Mouse (Mus musculus) liver, adult 2 months (tissue): Measurements from ENCODE around the gene H2al1b. TPM values are rescaled to one million over a fixed set of nuclear protein-coding genes. Genes with fewer than 3 reads are reported as not detected.
"Not testable (repeated sequence)": the region's sequence is repeated elsewhere in the genome, so short reads cannot be mapped to it uniquely, and the experiment has no call there.

Source experiments
- DNase-seq: peaks from one replicate; pipeline ENCODE4 v3.0.0-alpha.2; 2011; ENCODE audit warnings: low read depth, low spot score; ENCODE audit errors: extremely low read depth
- H3K27ac ChIP-seq: fragments of 200-500 bp; replicated peaks from 2 replicates; pipeline ENCODE4 v1.5.1; 2012; ENCODE audit warnings: low read depth, mild to moderate bottlenecking, control low read depth, inconsistent platforms, low read length; ENCODE audit not compliant: insufficient read depth
- H3K27me3 ChIP-seq: fragments of 200-500 bp; 2 replicates; pipeline ENCODE4 v1.6.1; 2012; ENCODE audit warnings: mild to moderate bottlenecking, moderate library complexity, low read length, inconsistent platforms; ENCODE audit not compliant: control insufficient read depth, insufficient read depth
- H3K36me3 ChIP-seq: fragments of 200-500 bp; 2 replicates; pipeline ENCODE4 v1.6.1; 2012; ENCODE audit warnings: low read length, inconsistent platforms; ENCODE audit not compliant: control insufficient read depth, insufficient read depth
- H3K4me1 ChIP-seq: fragments of 200-500 bp; 2 replicates; pipeline ENCODE4 v1.6.1; 2011; ENCODE audit warnings: low read length; ENCODE audit not compliant: control insufficient read depth, insufficient read depth
- H3K4me3 ChIP-seq: fragments of 200-500 bp; 2 replicates; pipeline ENCODE4 v1.5.1; 2011; ENCODE audit warnings: low read depth, mild to moderate bottlenecking, control low read depth, low read length, moderate library complexity; ENCODE audit not compliant: insufficient read depth
- H3K79me2 ChIP-seq: fragments of 200-500 bp; 2 replicates; pipeline ENCODE4 v1.6.1; 2012; ENCODE audit warnings: inconsistent platforms, mild to moderate bottlenecking, low read length, moderate library complexity; ENCODE audit not compliant: control insufficient read depth, insufficient read depth
- H3K9ac ChIP-seq: fragments of 200-500 bp; 2 replicates; pipeline ENCODE4 v1.6.1; 2012; ENCODE audit warnings: low read depth, mild to moderate bottlenecking, control low read depth, inconsistent platforms, low read length
- CTCF ChIP-seq: fragments of 200-500 bp; IDR thresholded peaks from 2 replicates; pipeline ENCODE4 v1.5.1; 2011; ENCODE audit warnings: low read depth, low read length, control low read depth
- POLR2A ChIP-seq: fragments of 200-500 bp; IDR thresholded peaks from 2 replicates; pipeline ENCODE4 v1.6.1; 2011; ENCODE audit warnings: low read length, control low read depth; ENCODE audit not compliant: insufficient read depth; ENCODE audit errors: extremely low read depth
- WGBS: fragments of 180-500 bp; shearing (Covaris S2); methylation state at CpG from one replicate; pipeline ENCODE4 v1.1.7; 2018; 5-methylcytosine and 5-hydroxymethylcytosine counted together
- polyA plus RNA-seq: library from polyadenylated mRNA; depleted of rRNA; stranded (reverse); fragments of >200 nt; gene quantifications from 2 replicates; pipeline ENCODE4 v1.2.3, GENCODE M21; 2012
- total RNA-seq: library from RNA; depleted of rRNA; stranded (reverse); fragments of >200 nt; gene quantifications from 2 replicates; pipeline ENCODE4 v1.2.3, GENCODE M21; 2014

The H2al1b gene
- total and polyA plus RNA-seq, 2 experiments, result not detected

DNA sequence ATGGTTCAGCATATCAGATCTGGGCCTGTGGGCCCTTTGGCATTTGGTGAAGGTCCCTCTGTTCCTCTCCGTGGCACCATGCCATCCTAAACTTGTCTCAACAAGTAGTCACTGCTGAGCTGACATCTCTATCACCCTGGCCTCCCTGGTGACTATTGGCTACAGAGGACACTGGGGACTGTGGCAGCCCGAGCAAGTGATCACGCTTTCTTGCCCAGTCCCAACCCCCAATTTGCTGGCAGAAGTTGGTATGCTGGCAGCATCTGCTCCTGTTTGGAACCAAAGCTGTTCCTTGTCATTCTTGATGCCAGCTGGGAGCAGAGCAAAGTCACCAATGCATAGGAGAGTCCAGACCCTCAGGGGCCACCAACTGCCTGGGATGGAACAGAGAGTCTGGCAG is 33.2 kb upstream of the H2al1b start:
- peak; percentile 9 for DNase-seq
- Histone ChIP-seq H3K79me2 (no peaks in the 10 kb centered on the region), H3K27me3 (no peaks in the 10 kb centered on the region), H3K36me3 (no peaks in the 10 kb centered on the region), H3K9ac (no peak overlapping the region), H3K4me3 (no peak overlapping the region), H3K4me1 (no peaks in the 10 kb centered on the region), H3K27ac (no peak overlapping the region)
- 59% methylated on average over 3 of the region's 3 CpGs for WGBS
- TF ChIP-seq CTCF (no peak), POLR2A (no peak)

DNA sequence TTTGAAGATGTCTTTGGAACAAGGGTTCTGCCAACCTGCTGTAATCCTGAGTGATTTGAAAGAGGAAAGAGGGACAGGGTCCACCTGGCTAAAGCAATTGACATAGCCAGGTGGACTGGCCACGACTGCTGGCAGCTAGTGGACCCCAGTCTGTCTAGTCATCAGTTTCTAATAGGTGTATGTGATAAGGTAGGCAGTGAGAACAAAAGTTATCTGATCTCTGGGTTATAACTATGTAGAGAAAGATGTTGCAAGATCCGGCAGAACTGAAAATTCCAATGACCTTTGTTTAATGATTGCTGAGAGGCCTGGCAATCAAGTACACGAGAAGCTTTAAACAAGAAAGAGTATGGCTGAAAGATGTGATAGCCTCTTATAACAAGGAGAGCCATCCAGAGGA is 29.0 kb upstream of the H2al1b start:
- Histone ChIP-seq H3K36me3 (no peaks in the 10 kb centered on the region), H3K4me3 (no peak overlapping the region), H3K27ac (no peak overlapping the region), H3K4me1 (no peaks in the 10 kb centered on the region), H3K27me3 (no peaks in the 10 kb centered on the region), H3K79me2 (no peaks in the 10 kb centered on the region), H3K9ac (no peak overlapping the region)
- WGBS, result 19% methylated on average over 3 of the region's 3 CpGs
- TF ChIP-seq POLR2A (no peak), CTCF (no peak)
- peak; percentile 69 for DNase-seq

DNA sequence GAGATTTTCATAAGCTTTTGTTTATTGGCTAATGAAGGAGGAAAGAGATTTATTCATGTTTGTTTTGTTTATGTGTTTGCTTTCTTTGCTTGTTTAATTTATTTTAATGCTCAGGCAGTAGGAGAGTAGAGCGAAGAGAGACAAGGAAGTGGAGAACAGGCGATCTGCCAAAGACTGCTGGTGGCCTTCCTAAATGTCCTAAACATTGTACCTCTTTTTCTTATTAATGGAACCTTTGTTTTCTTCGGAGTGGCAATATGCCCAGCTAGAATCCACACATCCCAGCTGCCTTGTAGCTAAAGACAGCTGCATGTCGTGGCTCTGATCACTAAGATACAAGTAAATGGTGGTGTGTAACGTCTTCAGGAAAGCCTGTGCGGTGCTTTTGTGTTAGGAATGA is 25.1 kb upstream of the H2al1b start:
- TF ChIP-seq POLR2A (no peak), CTCF (no peak)
- WGBS, result 88% methylated on average over 6 of the region's 6 CpGs
- no peaks in the 10 kb centered on the region for H3K27me3 ChIP-seq
- H3K79me2 ChIP-seq, result no peaks in the 10 kb centered on the region
- DNase-seq, result no peak
- no peaks in the 10 kb centered on the region for H3K4me1 ChIP-seq
- H3K9ac ChIP-seq, result no peak overlapping the region
- H3K4me3 ChIP-seq, result no peak overlapping the region
- no peak overlapping the region for H3K27ac ChIP-seq
- H3K36me3 ChIP-seq, result no peaks in the 10 kb centered on the region

DNA sequence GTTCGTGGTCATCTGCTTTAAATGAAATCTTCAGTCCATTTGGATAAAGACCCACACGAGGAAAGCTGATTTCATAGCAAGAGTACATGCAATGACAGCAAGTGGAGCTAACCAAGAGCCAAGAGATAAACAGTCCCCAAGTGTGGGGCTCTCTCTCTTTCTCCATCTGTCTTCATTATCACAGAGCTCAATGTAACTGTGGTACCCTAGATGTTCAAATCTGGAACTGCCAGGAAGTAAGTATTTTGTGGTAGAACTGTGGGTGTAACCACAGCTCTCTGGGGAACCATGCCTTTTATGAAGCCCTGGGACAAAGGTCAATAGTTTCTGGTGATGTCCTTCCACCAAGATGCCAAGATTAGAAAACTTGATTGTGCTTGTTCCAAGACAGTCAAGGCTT is 21.5 kb upstream of the H2al1b start:
- H3K79me2 ChIP-seq, result no peaks in the 10 kb centered on the region
- no peaks in the 10 kb centered on the region for H3K27me3 ChIP-seq
- DNase-seq, result no peak
- H3K27ac ChIP-seq, result no peak overlapping the region
- H3K9ac ChIP-seq, result no peak overlapping the region
- no peaks in the 10 kb centered on the region for H3K36me3 ChIP-seq
- WGBS, result 69% methylated on average over 2 of the region's 2 CpGs
- H3K4me1 ChIP-seq, result no peaks in the 10 kb centered on the region
- no peak overlapping the region for H3K4me3 ChIP-seq
- TF ChIP-seq CTCF (no peak), POLR2A (no peak)

DNA sequence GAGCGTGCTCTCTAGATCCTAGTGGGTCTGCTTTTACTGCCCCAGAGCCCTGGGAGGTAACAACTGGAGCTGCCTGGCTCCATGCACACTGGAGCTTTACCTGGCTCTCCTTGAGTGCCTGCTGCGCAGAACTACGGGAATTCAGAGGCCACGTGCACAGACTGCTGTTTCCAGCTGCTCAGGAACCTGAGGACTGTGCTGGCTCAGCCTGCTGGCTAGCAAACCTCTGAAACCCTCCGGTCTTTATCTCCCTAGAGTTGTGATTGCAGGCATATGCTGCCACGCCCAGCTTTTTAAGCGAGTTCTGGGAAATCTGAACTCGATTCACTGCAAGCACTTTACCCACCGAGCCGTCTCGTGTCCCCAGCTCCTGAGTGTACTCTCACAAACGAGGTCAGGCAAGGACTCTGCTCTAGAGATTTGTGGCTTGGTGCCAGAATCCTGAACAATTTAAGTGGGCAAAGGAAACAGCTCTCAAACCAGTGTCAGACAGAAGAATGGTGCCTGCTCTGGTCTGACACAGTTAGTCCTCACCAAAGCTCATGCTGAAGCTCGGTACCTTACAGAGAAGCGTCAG is 13.8 kb upstream of the H2al1b start:
- Histone ChIP-seq H3K9ac (no peak overlapping the region), H3K4me3 (no peak overlapping the region), H3K36me3 (no peaks in the 10 kb centered on the region), H3K27me3 (no peaks in the 10 kb centered on the region), H3K4me1 (no peaks in the 10 kb centered on the region), H3K79me2 (no peaks in the 10 kb centered on the region), H3K27ac (no peak overlapping the region)
- WGBS, result 65% methylated on average over 14 of the region's 14 CpGs
- no peak for DNase-seq
- TF ChIP-seq CTCF (no peak), POLR2A (no peak)

DNA sequence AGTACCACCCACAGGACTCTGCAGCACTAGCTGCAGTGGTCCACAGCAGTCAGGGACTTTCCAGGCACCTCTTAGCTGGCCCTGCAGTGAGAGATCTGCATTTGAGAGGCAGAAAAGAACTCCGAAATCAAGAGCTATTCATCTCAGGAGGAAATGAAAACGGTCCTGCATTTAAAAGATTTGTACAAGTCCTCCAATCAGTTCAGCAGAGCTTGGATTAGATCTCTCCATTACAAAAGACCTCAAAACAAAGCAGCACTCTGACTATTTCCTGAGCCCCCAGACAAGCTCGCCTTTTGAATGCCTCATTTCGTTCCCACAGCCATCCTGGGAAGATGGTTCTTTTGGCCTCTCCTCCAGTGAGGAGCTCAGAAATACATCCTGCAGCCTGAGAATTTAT is 13.0 kb upstream of the H2al1b start:
- Histone ChIP-seq H3K36me3 (no peaks in the 10 kb centered on the region), H3K27me3 (no peaks in the 10 kb centered on the region), H3K79me2 (no peaks in the 10 kb centered on the region), H3K27ac (no peak overlapping the region), H3K4me3 (no peak overlapping the region), H3K4me1 (no peaks in the 10 kb centered on the region), H3K9ac (no peak overlapping the region)
- no peak for DNase-seq
- no peak for TF ChIP-seq CTCF
- no peak for TF ChIP-seq POLR2A
- 67% methylated on average over 4 of the region's 4 CpGs for WGBS

DNA sequence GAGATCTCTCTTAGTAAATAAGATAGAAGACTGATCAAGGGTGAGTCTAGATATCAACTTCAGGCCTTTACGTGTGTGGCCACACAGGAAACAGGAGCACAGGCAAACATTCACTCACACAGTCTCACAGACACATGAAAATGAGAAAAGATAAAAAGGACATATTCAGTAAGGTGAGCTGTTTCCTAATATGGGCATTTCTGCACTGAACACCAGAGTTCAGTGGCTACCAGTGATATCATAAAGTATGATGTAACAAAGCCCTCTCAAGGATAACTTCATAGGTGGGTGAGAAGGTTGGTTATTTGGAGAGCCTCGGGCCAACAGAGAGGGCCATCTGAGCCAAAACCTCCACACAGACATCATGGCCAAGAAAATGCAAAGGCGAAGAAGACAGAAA is 3.3 kb upstream of the H2al1b start, which contains the start of gene H2al1a:
Gene H2al1a (plus strand): TSS at position 301 of the 400 bp plus-strand sequence.
- H3K9ac ChIP-seq, H3K79me2 ChIP-seq, H3K27me3 ChIP-seq, DNase-seq, H3K27ac ChIP-seq, H3K4me3 ChIP-seq, H3K4me1 ChIP-seq, H3K36me3 ChIP-seq: not testable (repeated sequence)
- WGBS, result no CpG with 5 or more reads among the region's 3 CpGs

DNA sequence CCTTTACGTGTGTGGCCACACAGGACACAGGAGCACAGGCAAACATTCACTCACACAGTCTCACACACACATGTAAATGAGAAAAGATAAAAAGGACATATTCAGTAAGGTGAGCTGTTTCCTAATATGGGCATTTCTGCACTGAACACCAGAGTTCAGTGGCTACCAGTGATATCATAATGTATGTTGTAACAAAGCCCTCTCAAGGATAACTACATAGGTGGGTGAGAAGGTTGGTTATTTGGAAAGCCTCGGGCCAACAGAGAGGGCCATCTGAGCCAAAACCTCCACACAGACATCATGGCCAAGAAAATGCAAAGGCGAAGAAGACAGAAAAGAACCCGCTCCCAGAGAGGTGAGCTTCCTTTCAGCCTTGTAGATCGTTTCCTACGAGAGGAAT is 3.1 kb downstream of the H2al1b start, which contains the start of gene H2al1c:
Gene H2al1c (plus strand): TSS at position 301 of the 400 bp plus-strand sequence.
- WGBS, result 57% methylated on average over 1 of the region's 6 CpGs
- H3K4me1 ChIP-seq, H3K4me3 ChIP-seq, H3K27ac ChIP-seq, H3K36me3 ChIP-seq, H3K79me2 ChIP-seq, H3K27me3 ChIP-seq, H3K9ac ChIP-seq, DNase-seq: not testable (repeated sequence)
